Mouse (Mus musculus) MEL (cell line): ENCODE measurements at regions not wholly inside any gene's neighbourhood (a gene's known extent, or its start where the extent isn't known, plus 50 kb on each side); places are given as distances from the start of the nearest gene placed in this dataset.

Source experiments
- DNase-seq: peaks from one replicate; pipeline ENCODE4 v3.0.0; 2011; ENCODE audit warnings: low read depth, low spot score
- H3K27ac ChIP-seq: 2 replicates; pipeline ENCODE4 v1.5.1; 2012; ENCODE audit warnings: low read depth, mild to moderate bottlenecking, control low read depth, low read length, moderate library complexity; ENCODE audit not compliant: control insufficient read depth
- H3K27me3 ChIP-seq, 2 experiments: fragments of 150-350 bp in 1 of 2; sonication (generic) in 1 of 2; 2 replicates each; pipeline ENCODE4 v1.6.1; 2012; ENCODE audit warnings: low read length in 2 of 2, mild to moderate bottlenecking in 2 of 2, improper control_type of control experiment in 1 of 2, moderate library complexity in 1 of 2; ENCODE audit not compliant: insufficient read depth in 2 of 2, control insufficient read depth in 1 of 2
- H3K36me3 ChIP-seq, 2 experiments: 2 replicates each; pipeline ENCODE4 v1.6.1; 2012 to 2014; ENCODE audit warnings: low read length in 2 of 2, improper control_type of control experiment in 1 of 2, inconsistent platforms in 1 of 2, mild to moderate bottlenecking in 1 of 2; ENCODE audit not compliant: insufficient read depth in 2 of 2, control insufficient read depth in 1 of 2
- H3K4me1 ChIP-seq, 2 experiments: fragments of 150-350 bp in 1 of 2; sonication (generic) in 1 of 2; 2 replicates each; pipeline ENCODE4 v1.6.1; 2012; ENCODE audit warnings: low read length in 2 of 2, improper control_type of control experiment in 1 of 2, mild to moderate bottlenecking in 1 of 2; ENCODE audit not compliant: insufficient read depth in 2 of 2, control insufficient read depth in 1 of 2
- H3K4me3 ChIP-seq, 2 experiments: fragments of 150-350 bp in 1 of 2; sonication (generic) in 1 of 2; 2 replicates each; pipeline ENCODE4 v1.5.1; 2012; ENCODE audit warnings: low read depth in 2 of 2, low read length in 2 of 2, mild to moderate bottlenecking in 2 of 2, moderate library complexity in 2 of 2, control low read depth in 1 of 2, improper control_type of control experiment in 1 of 2; ENCODE audit not compliant: control insufficient read depth in 1 of 2, insufficient read depth in 1 of 2
- H3K79me2 ChIP-seq: 2 replicates; pipeline ENCODE4 v1.6.1; 2012; ENCODE audit warnings: mild to moderate bottlenecking, low read length, moderate library complexity; ENCODE audit not compliant: control insufficient read depth, poor library complexity, insufficient read depth
- H3K9ac ChIP-seq: 2 replicates; pipeline ENCODE4 v1.6.1; 2012; ENCODE audit warnings: low read depth, mild to moderate bottlenecking, control low read depth, low read length, moderate library complexity; ENCODE audit not compliant: control insufficient read depth, poor library complexity, severe bottlenecking
- H3K9me3 ChIP-seq: fragments of 150-350 bp; sonication (generic); replicated peaks from 2 replicates; pipeline ENCODE4 v1.6.1; 2012; ENCODE audit warnings: mild to moderate bottlenecking, low read length, improper control_type of control experiment, moderate library complexity; ENCODE audit not compliant: insufficient read depth
- BHLHE40 ChIP-seq: IDR thresholded peaks from 2 replicates; pipeline ENCODE4 v1.6.1; 2012; ENCODE audit warnings: low read depth, mild to moderate bottlenecking, inconsistent platforms, low read length, improper control_type of control experiment, borderline replicate concordance
- CTCF ChIP-seq, 3 experiments: IDR thresholded peaks in 2 of 3; conservative IDR thresholded peaks in 1 of 3; 2 replicates each; pipeline ENCODE4 v1.5.1; 2011 to 2012; ENCODE audit warnings: low read length in 3 of 3, low read depth in 2 of 3, mild to moderate bottlenecking in 2 of 3, improper control_type of control experiment in 1 of 3, inconsistent platforms in 1 of 3, mixed read lengths in 1 of 3, moderate library complexity in 1 of 3; ENCODE audit not compliant: control insufficient read depth in 1 of 3, insufficient read depth in 1 of 3, poor library complexity in 1 of 3, severe bottlenecking in 1 of 3
- ELF1 ChIP-seq: IDR thresholded peaks from 2 replicates; pipeline ENCODE4 v1.6.1; 2014; ENCODE audit warnings: low read depth, mild to moderate bottlenecking, inconsistent platforms, low read length, improper control_type of control experiment, moderate library complexity
- HCFC1 ChIP-seq: IDR thresholded peaks from 2 replicates; pipeline ENCODE4 v1.6.1; 2012; ENCODE audit warnings: low read depth, mild to moderate bottlenecking, inconsistent platforms, low read length, improper control_type of control experiment, moderate library complexity
- MEF2A ChIP-seq: IDR thresholded peaks from 2 replicates; pipeline ENCODE4 v1.6.1; 2014; ENCODE audit warnings: low read depth, mild to moderate bottlenecking, inconsistent platforms, low read length, improper control_type of control experiment; ENCODE audit not compliant: poor library complexity, insufficient replicate concordance, severe bottlenecking; ENCODE audit errors: extremely low read depth
- NRF1 ChIP-seq: IDR thresholded peaks from 2 replicates; pipeline ENCODE4 v1.6.1; 2014; ENCODE audit warnings: low read depth, mild to moderate bottlenecking, inconsistent platforms, low read length, improper control_type of control experiment, moderate library complexity; ENCODE audit not compliant: poor library complexity, insufficient read depth, severe bottlenecking
- POLR2AphosphoS2 ChIP-seq: IDR thresholded peaks from 2 replicates; pipeline ENCODE4 v1.6.1; 2011; ENCODE audit warnings: low read length, improper control_type of control experiment
- RAD21 ChIP-seq: IDR thresholded peaks from 2 replicates; pipeline ENCODE4 v1.6.1; 2011; ENCODE audit warnings: mild to moderate bottlenecking, low read depth, low read length, improper control_type of control experiment
- RCOR1 ChIP-seq: IDR thresholded peaks from 2 replicates; pipeline ENCODE4 v1.6.1; 2012; ENCODE audit warnings: low read depth, mild to moderate bottlenecking, inconsistent platforms, low read length, improper control_type of control experiment
- TAL1 ChIP-seq: IDR thresholded peaks from 2 replicates; pipeline ENCODE4 v1.6.1; 2012; ENCODE audit warnings: mild to moderate bottlenecking, inconsistent platforms, low read length, moderate library complexity, mixed read lengths
- UBTF ChIP-seq: IDR thresholded peaks from 2 replicates; pipeline ENCODE4 v1.6.1; 2012; ENCODE audit warnings: low read depth, mild to moderate bottlenecking, inconsistent platforms, low read length, improper control_type of control experiment, moderate library complexity, borderline replicate concordance; ENCODE audit not compliant: insufficient read depth
- USF2 ChIP-seq, 2 experiments: IDR thresholded peaks; 2 replicates each; pipeline ENCODE4 v1.6.1; 2011 to 2012; ENCODE audit warnings: improper control_type of control experiment in 2 of 2, low read length in 2 of 2, borderline replicate concordance in 1 of 2, inconsistent platforms in 1 of 2, low read depth in 1 of 2, mild to moderate bottlenecking in 1 of 2; ENCODE audit not compliant: insufficient read depth in 1 of 2
- ZC3H11A ChIP-seq: IDR thresholded peaks from 2 replicates; pipeline ENCODE4 v1.6.1; 2012; ENCODE audit warnings: low read depth, mild to moderate bottlenecking, inconsistent platforms, low read length, improper control_type of control experiment
- ZMIZ1 ChIP-seq: IDR thresholded peaks from 2 replicates; pipeline ENCODE4 v1.6.1; 2012; ENCODE audit warnings: low read depth, mild to moderate bottlenecking, inconsistent platforms, low read length, improper control_type of control experiment, moderate library complexity
- ZNF384 ChIP-seq: IDR thresholded peaks from 2 replicates; pipeline ENCODE4 v1.6.1; 2012; ENCODE audit warnings: low read depth, mild to moderate bottlenecking, inconsistent platforms, low read length, improper control_type of control experiment

DNA sequence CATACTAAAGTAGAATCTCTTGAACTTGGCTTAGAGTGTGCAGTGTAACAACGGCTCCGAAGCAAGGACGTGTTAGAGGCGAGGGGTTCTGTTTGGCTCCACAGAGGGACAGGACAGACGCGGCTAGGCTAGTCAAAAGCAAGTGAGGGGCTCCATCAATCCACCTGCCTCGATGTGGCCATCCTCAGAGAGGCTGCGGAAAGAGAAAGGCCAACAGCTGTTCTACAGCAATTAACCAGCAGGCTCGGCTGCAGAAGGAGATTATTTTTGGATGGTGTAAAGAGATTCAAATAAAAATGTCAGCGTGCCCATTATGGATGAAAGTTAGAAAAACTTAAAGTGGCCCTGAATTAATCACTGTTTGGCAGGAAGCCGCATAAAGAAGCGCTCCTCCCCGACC is 221.0 kb upstream of the Irx5 start:
- H3K27ac ChIP-seq: no peak overlapping the region
- no peaks in the 10 kb centered on the region for H3K79me2 ChIP-seq
- H3K4me3 ChIP-seq: no peak overlapping the region
- no peak for DNase-seq
- H3K27me3 ChIP-seq: no peaks in the 10 kb centered on the region
- no peaks in the 10 kb centered on the region for H3K36me3 ChIP-seq
- TF ChIP-seq CTCF (IDR thresholded peaks at IDR 0.05 in 2 of 3, conservative IDR thresholded peaks at IDR 0.05 in 1 of 3; ENCODE audit: control insufficient read depth in 1 of 3, insufficient read depth in 1 of 3, low read depth in 2 of 3, low read length in 3 of 3, poor library complexity in 1 of 3, severe bottlenecking in 1 of 3): no peak
- no peak for TF ChIP-seq ZMIZ1
- TF ChIP-seq ZNF384: no peak
- TF ChIP-seq MEF2A: no peak
- TF ChIP-seq HCFC1: no peak
- no peak for TF ChIP-seq TAL1
- no peak for TF ChIP-seq POLR2AphosphoS2
- TF ChIP-seq NRF1: no peak
- no peak for TF ChIP-seq BHLHE40
- no peak overlapping the region for H3K9ac ChIP-seq
- no peaks in the 10 kb centered on the region for H3K9me3 ChIP-seq
- H3K4me1 ChIP-seq: no peaks in the 10 kb centered on the region

- Histone ChIP-seq H3K4me3 (no peak overlapping the region), H3K27ac (no peak overlapping the region), H3K79me2 (no peaks in the 10 kb centered on the region), H3K9ac (no peak overlapping the region), H3K36me3 (no peaks in the 10 kb centered on the region), H3K4me1 (no peaks in the 10 kb centered on the region), H3K9me3 (no peaks in the 10 kb centered on the region), H3K27me3 (no peaks in the 10 kb centered on the region)
- TF ChIP-seq MEF2A (no peak), RAD21 (no peak), USF2 (IDR thresholded peaks at IDR 0.05; ENCODE audit: borderline replicate concordance in 1 of 2, insufficient read depth in 1 of 2, low read depth in 1 of 2, low read length in 2 of 2) (no peak), ZC3H11A (no peak), RCOR1 (no peak), TAL1 (no peak), ELF1 (no peak), ZNF384 (no peak), UBTF (no peak)
- DNase-seq: no peak
Observed at GRCm38 (mm10) chr8:92134434-92134833, 223.0 kb upstream of the Irx5 start.
